Mouse (Mus musculus) small intestine, adult 2 months (tissue): ENCODE data around the gene B4galt1. TPM values are rescaled to one million over a fixed set of nuclear protein-coding genes. Genes with fewer than 3 reads are reported as not detected.

Source experiments
- H3K27ac ChIP-seq: fragments of 200-500 bp; 2 replicates; pipeline ENCODE4 v1.5.1; 2012; ENCODE audit warnings: low read depth, low read length, control low read depth, inconsistent platforms; ENCODE audit not compliant: insufficient read depth
- H3K27me3 ChIP-seq: fragments of 200-500 bp; 2 replicates; pipeline ENCODE4 v1.6.1; 2012; ENCODE audit warnings: mild to moderate bottlenecking, moderate library complexity, low read length, inconsistent platforms; ENCODE audit not compliant: control insufficient read depth, insufficient read depth
- H3K36me3 ChIP-seq: fragments of 200-500 bp; 2 replicates; pipeline ENCODE4 v1.6.1; 2012; ENCODE audit warnings: mild to moderate bottlenecking, low read length, control low read depth, inconsistent platforms; ENCODE audit not compliant: control insufficient read depth, insufficient read depth
- H3K4me1 ChIP-seq: fragments of 200-500 bp; 2 replicates; pipeline ENCODE4 v1.6.1; 2012; ENCODE audit warnings: low read length, inconsistent platforms, mixed read lengths; ENCODE audit not compliant: control insufficient read depth, insufficient read depth, insufficient read length
- H3K4me3 ChIP-seq: fragments of 200-500 bp; 2 replicates; pipeline ENCODE4 v1.5.1; 2012; ENCODE audit warnings: low read depth, mild to moderate bottlenecking, control low read depth, inconsistent platforms, low read length, moderate library complexity
- CTCF ChIP-seq: fragments of 200-500 bp; IDR thresholded peaks from 2 replicates; pipeline ENCODE4 v1.5.1; 2012; ENCODE audit warnings: low read depth, mild to moderate bottlenecking, control low read depth, inconsistent platforms, low read length, moderate library complexity, mixed read lengths; ENCODE audit not compliant: insufficient replicate concordance, insufficient read length; ENCODE audit errors: extremely low read depth
- POLR2A ChIP-seq: fragments of 200-500 bp; IDR thresholded peaks from 2 replicates; pipeline ENCODE4 v1.6.1; 2012; ENCODE audit warnings: low read depth, mild to moderate bottlenecking, control low read depth, inconsistent platforms, low read length, moderate library complexity
- WGBS: fragments of 180-500 bp; shearing (Covaris S2); methylation state at CpG from one replicate; pipeline ENCODE4 v1.1.7; 2018; 5-methylcytosine and 5-hydroxymethylcytosine counted together
- polyA plus RNA-seq: library from polyadenylated mRNA; depleted of rRNA; stranded (reverse); fragments of >200 nt; gene quantifications from 2 replicates; pipeline ENCODE4 v1.2.3, GENCODE M21; 2012

Gene B4galt1
- polyA plus RNA-seq, 1 experiment: 79.4 TPM

- TF ChIP-seq POLR2A (no peak), CTCF (no peak)
- 83% methylated on average over 10 of the region's 10 CpGs for WGBS
- Histone ChIP-seq H3K4me3 (no peak overlapping the region), H3K4me1 (0 out of 2 replicates have a peak, but pooled peaks cover 2% of the 10 kb centered on the region), H3K36me3 (no peaks in the 10 kb centered on the region), H3K27me3 (no peaks in the 10 kb centered on the region), H3K27ac (no peak overlapping the region)
Measured at GRCm38 (mm10) chr4:40883200-40883599, 29.4 kb upstream of the B4galt1 start.

- H3K27ac ChIP-seq: no peak overlapping the region
- 67% methylated on average over 5 of the region's 5 CpGs for WGBS
Measured at GRCm38 (mm10) chr4:40877528-40877927, 23.7 kb upstream of the B4galt1 start.

GRCm38 (mm10) chr4:40876814-40877371 lies 23.1 kb upstream of the B4galt1 start:
- no peaks in the 10 kb centered on the region for H3K36me3 ChIP-seq
- peak overlapping the region; percentile 39 for H3K4me3 ChIP-seq
- TF ChIP-seq CTCF (no peak), POLR2A (no peak)
- peaks cover 23% of the 10 kb centered on the region for H3K4me1 ChIP-seq
- 10% methylated on average over 12 of the region's 12 CpGs for WGBS
- H3K27me3 ChIP-seq: no peaks in the 10 kb centered on the region
- 0 out of 2 replicates have a peak overlapping the region, but pooled peaks have one; percentile 29 for H3K27ac ChIP-seq

More at GRCm38 (mm10) chr4:40877528-40877927, 23.7 kb upstream of the B4galt1 start:
- no peaks in the 10 kb centered on the region for H3K27me3 ChIP-seq
- no peaks in the 10 kb centered on the region for H3K36me3 ChIP-seq
- H3K4me1 ChIP-seq: peaks cover 23% of the 10 kb centered on the region
- TF ChIP-seq CTCF (no peak), POLR2A (no peak)
- no peak overlapping the region for H3K4me3 ChIP-seq

- no peaks in the 10 kb centered on the region for H3K36me3 ChIP-seq
- no peaks in the 10 kb centered on the region for H3K27me3 ChIP-seq
- H3K4me3 ChIP-seq: 0 out of 2 replicates have a peak overlapping the region, but pooled peaks have one; percentile 7
- 86% methylated on average over 20 of the region's 20 CpGs for WGBS
- no peak overlapping the region for H3K27ac ChIP-seq
- peaks cover 23% of the 10 kb centered on the region for H3K4me1 ChIP-seq
- TF ChIP-seq CTCF (no peak), POLR2A (no peak)
Measured at GRCm38 (mm10) chr4:40875842-40876241, 22.0 kb upstream of the B4galt1 start.

- H3K4me3 ChIP-seq: no peak overlapping the region
- WGBS: 53% methylated on average over 5 of the region's 5 CpGs
- no peak overlapping the region for H3K27ac ChIP-seq
- no peaks in the 10 kb centered on the region for H3K27me3 ChIP-seq
- no peaks in the 10 kb centered on the region for H3K36me3 ChIP-seq
- no peak for TF ChIP-seq CTCF
- H3K4me1 ChIP-seq: peaks cover 23% of the 10 kb centered on the region
Measured at GRCm38 (mm10) chr4:40874794-40875552, 21.2 kb upstream of the B4galt1 start.

- H3K4me3 ChIP-seq: no peak overlapping the region
- no peak for TF ChIP-seq POLR2A
- TF ChIP-seq CTCF: no peak
- no peaks in the 10 kb centered on the region for H3K27me3 ChIP-seq
- H3K27ac ChIP-seq: peak overlapping the region; percentile 12; the same call in 1 of the 2 replicates
- no peaks in the 10 kb centered on the region for H3K36me3 ChIP-seq
- 22% methylated on average over 6 of the region's 6 CpGs for WGBS
- peaks cover 23% of the 10 kb centered on the region for H3K4me1 ChIP-seq
Measured at GRCm38 (mm10) chr4:40874151-40874600, 20.4 kb upstream of the B4galt1 start.

GRCm38 (mm10) chr4:40873320-40873719 lies 19.5 kb upstream of the B4galt1 start:
- Histone ChIP-seq H3K36me3 (no peaks in the 10 kb centered on the region; the same call in 1 of the 2 replicates), H3K4me1 (peaks cover 28% of the 10 kb centered on the region), H3K4me3 (no peak overlapping the region), H3K27me3 (no peaks in the 10 kb centered on the region), H3K27ac (peak overlapping the region; percentile 12; the same call in 1 of the 2 replicates)
- no peak for TF ChIP-seq POLR2A
- WGBS: 74% methylated on average over 2 of the region's 2 CpGs
